Mouse (Mus musculus) monocyte, adult 2 months (primary cell): ENCODE data around the gene Mettl17.
A peak's percentile ranks its signal among the peaks of the same experiment; 100 is the strongest.
"Not testable (repeated sequence)": the region's sequence is repeated elsewhere in the genome, so short reads cannot be mapped to it uniquely, and the experiment has no call there.

Source experiments
- DNase-seq, 2 experiments: peaks; one replicate each; pipeline ENCODE4 v3.0.0; 2022; ENCODE audit warnings: low spot score in 2 of 2, low read depth in 1 of 2

Gene Mettl17

GRCm38 (mm10) chr14:51926930-51927329 lies 42.3 kb downstream of the Mettl17 start:
- DNase-seq, result not testable (repeated sequence)

DNA sequence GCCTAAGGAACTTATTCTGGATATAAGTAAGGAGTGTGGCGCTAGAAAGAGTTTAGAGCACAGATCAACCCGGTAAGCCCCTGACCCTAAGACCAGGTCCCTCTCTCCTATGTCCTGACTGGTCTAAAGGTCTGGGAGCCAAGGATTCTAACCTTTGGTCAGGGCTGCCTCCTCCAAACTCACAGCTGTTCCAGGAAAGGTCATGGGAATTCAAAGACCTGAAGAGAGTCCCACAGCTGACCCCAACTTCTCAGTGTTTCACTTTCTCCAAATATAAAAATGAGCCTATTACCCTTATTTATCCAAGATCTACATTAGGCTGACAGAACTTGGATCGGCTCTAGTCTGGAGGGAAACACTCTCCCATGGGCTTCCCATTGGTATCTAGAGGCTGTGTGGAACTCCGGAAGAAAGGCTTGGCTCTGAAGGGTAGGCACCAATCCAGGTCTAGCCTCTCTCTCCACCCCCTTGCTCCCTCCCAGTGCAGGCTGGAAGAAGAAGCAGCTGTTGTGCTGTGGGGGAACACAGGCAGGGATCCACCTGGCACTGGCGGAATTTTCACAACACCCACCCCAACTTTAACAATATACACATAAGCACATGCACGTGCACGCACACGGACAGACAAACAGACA lies 44.8 kb downstream of the Mettl17 start:
- no peak for DNase-seq

DNA sequence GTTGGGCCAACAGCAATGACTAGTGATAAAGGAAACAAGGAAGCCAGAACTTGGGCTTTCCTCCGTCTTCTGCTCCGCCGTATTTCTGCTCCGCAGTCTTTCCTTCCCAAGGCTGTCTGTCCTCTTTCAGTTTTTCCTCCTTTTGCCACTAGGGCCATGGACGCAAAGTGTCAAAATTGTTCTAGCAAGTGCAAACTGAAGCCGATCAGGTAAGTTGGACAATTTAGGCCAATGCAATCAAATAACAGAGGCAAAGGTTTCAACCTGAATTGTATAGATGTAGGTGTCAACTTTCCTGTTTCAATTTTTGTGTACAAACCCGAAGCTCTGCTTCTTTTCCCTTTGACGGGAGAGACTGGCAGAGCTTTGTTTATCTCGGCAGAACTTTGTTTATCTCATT lies 45.3 kb downstream of the Mettl17 start:
- no peak for DNase-seq

DNA sequence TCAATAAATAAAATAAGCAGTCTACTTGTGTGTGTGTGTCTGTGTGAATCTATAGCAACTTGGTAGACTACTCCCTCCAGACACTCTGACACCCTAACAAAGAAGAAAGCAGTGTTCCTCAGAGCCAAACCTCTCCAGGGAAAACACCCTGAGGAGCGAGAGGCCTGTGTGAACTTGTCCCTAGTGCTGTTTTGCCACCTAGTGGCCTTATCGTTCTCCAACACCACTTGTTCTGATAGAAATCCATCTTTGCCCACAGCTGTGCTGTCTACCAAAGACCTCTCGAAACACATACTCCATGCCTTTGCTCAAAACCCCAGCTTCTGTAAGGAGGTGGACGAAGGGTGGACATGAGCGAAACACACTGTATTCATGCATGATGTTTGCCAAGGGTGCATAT lies 46.2 kb downstream of the Mettl17 start:
- DNase-seq, result no peak

DNA sequence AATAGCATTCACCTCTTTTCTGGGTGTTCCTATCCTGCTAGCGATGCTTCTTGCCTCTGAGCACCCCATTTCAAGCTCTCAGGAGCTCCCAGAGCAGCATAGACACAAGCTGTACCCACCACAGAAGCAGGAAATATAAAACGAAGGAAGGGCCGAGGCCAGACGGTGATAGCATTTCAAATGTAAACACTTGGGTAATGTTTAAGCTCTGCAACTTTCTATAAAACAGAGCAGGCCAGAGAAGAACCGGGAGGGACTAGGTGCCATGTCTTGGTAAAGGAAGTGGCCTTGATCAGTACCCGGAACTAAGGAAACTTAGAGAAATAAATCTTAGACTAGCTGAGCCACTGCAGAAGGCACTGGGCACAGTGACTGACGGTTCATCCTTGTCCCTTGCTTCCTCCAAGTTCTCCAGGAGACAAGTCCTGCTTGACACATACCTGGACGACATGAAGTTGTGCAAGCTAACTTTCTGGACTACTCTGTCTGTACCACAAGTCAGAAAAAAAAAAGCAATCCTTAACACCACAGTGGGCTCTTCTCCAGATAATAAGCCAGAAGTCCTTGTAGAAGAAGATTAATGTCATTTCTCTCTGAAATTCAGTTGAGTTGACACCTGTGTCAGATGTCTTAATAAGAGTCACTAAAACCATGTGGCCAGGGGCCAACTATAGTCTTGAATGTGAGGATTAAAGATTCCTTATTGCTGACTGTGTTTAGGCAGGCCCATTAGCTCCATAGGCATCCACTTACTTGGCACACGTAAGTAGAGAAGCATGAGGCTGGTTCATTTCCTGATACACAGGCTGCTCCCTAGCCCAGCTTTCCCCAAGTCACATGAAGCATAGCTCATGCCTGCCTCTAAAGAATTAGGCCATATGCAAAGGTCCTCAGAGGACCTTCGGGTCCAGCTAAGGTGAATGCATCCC lies 47.7 kb downstream of the Mettl17 start:
- no peak for DNase-seq

DNA sequence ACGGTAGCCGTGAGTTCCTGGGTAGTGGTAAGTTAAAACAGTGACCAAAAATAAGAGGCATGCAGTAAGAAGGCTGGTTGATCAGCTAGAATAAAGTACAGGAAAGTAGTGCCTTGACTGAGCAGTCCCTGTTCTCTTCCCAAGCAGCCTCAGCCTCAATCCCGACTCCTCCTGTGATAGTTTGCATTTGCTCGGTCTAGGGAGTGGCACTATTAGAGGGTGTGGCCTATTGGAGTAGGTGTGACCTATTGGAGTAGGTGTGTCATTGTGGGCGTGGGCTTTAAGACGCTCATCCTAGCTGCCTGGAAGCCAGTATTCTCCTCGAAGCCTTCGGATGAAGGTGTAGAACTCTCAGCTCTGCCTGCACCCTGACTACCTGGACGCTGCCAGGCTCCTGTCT lies 54.4 kb downstream of the Mettl17 start:
- DNase-seq, result no peak

- peak; percentile 5 to 36 for DNase-seq
These were observed 56.4 kb downstream of the Mettl17 start for GRCm38 (mm10) chr14:51940944-51941560.

DNA sequence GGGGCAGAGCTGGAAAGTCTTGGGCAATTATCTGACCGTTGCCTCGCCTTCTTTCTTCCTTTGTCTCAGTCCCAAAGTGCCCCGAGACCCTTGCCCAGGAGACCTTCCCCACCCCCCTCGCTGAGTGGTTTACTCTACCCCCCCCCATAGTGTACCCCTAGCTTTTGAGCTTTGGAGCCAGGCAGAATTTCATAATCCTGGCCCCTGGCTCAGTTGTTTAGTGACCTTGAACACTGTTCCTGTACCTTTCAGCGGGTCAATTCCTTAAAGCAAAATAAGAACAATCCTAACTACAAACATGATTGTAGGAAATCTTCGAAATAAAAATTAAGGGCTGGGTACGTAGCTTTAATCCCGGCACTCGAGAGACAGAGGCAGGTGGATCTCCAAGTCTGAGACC lies 56.9 kb downstream of the Mettl17 start:
- DNase-seq, result no peak

DNA sequence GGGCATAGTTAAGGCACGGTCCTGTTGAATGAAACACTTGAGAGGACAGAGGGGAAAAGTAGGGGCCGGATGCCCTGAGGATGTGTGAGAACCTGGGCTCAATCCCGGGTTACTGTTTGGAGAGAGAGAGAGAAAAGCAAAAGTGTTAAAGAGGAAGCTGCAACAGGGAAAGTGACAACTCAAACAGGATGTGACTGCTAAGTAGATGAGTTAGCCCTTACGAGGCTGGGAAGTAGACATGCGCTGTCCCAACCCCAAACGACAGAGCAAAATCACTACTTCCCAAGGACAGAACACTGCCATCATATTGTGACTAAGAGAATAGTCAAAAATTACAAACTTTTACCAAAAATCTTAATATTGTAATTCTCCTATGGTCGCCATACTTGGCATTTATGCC lies 57.6 kb downstream of the Mettl17 start:
- DNase-seq, result no peak
